24 mouse cellular contexts compared by ENCODE assay signal in the genomic region with DNA sequence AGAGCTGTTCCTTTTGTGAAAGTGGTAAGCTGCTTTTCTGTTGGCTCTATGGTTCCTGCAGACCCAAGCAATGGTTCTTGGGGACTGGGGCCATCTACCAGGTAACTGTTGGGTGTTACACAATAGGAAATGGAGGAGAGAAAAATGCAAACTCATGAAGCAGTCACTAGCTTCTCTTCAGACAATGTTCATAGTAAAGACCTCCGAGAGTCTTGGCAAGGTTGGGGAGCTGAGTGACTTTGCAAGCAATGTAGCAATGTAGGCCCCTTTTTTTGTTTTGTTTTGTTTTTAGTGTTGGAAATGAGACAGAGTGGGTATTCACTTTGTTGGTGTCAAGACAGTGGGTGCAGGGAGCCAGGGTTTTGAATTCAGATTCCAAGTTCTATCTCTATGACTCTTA.
DNase-seq lines count a peak whose midpoint lies in the region; ATAC-seq and TF ChIP-seq lines count a peak whose summit lies in the region.
"Had no signal": no experiment of that assay in that cellular context is flagged by ENCODE, and none has a peak within 500 bp of the region (broad histone marks: within the 10 kb centered on the region; RNA-seq: fewer than 3 reads in every experiment).

No protein-coding gene starts in this region.

- H3K4me3 ChIP-seq in embryonic facial prominence, embryonic 13.5 days: no peak overlapping the region
- H3K4me3 ChIP-seq in embryonic facial prominence, embryonic 10.5 days: no peak overlapping the region
- no peak overlapping the region for H3K4me3 ChIP-seq in heart, embryonic 13.5 days
- no peak overlapping the region for H3K4me3 ChIP-seq in stomach, postnatal 0 days (ENCODE audit: low read depth, low read length)
- no peak overlapping the region for H3K4me3 ChIP-seq in kidney, embryonic 14.5 days (ENCODE audit: low read length)
- H3K4me3 ChIP-seq: embryonic facial prominence, embryonic 12.5 days; forebrain, embryonic 10.5 days; forebrain, embryonic 13.5 days; heart, embryonic 12.5 days; hindbrain, embryonic 10.5 days; hindbrain, embryonic 13.5 days; intestine, embryonic 15.5 days had no signal

- H3K4me1 ChIP-seq in embryonic facial prominence, embryonic 13.5 days: peaks cover 50% of the 10 kb centered on the region
- peaks cover 48% of the 10 kb centered on the region for H3K4me1 ChIP-seq in embryonic facial prominence, embryonic 10.5 days
- peaks cover 86% of the 10 kb centered on the region for H3K4me1 ChIP-seq in heart, embryonic 13.5 days
- peaks cover 5% of the 10 kb centered on the region; the same call in 1 of the 2 replicates for H3K4me1 ChIP-seq in stomach, postnatal 0 days (replicated peaks; ENCODE audit: control insufficient read depth, insufficient read depth)
- peaks cover 37% of the 10 kb centered on the region for H3K4me1 ChIP-seq in kidney, embryonic 14.5 days (ENCODE audit: control insufficient read depth, insufficient read depth, low read length)

- no peak for TF ChIP-seq CTCF in stomach, postnatal 0 days (IDR thresholded peaks at IDR 0.05; ENCODE audit: low read depth)

- H3K27ac ChIP-seq in embryonic facial prominence, embryonic 13.5 days: peak overlapping the region; percentile 22; the same call in 1 of the 2 replicates
- no peak overlapping the region for H3K27ac ChIP-seq in embryonic facial prominence, embryonic 10.5 days (replicated peaks)
- H3K27ac ChIP-seq in heart, embryonic 13.5 days (replicated peaks): peak overlapping the region; percentile 3; the same call in 1 of the 2 replicates
- peak overlapping the region; percentile 77; the same call in 1 of the 2 replicates for H3K27ac ChIP-seq in stomach, postnatal 0 days (replicated peaks)
- H3K27ac ChIP-seq in kidney, embryonic 14.5 days (ENCODE audit: low read depth, low read length): no peak overlapping the region
- H3K27ac ChIP-seq: embryonic facial prominence, embryonic 12.5 days; forebrain, embryonic 10.5 days; forebrain, embryonic 13.5 days; hindbrain, embryonic 10.5 days; hindbrain, embryonic 13.5 days; intestine, embryonic 15.5 days had no signal

- no peak for ATAC-seq in embryonic facial prominence, embryonic 13.5 days (ENCODE audit: insufficient number of reproducible peaks, insufficient read depth, low FRiP score, low TSS enrichment, low read depth)
- ATAC-seq in heart, embryonic 13.5 days (ENCODE audit: extremely low read depth, insufficient number of reproducible peaks, low FRiP score, low TSS enrichment): no peak
- ATAC-seq in stomach, postnatal 0 days (ENCODE audit: low FRiP score, low TSS enrichment): no peak
- no peak for ATAC-seq in kidney, embryonic 14.5 days (ENCODE audit: low FRiP score, low TSS enrichment)
- ATAC-seq: activated CD4-positive, CD25-positive, alpha-beta regulatory T cell, adult 4 months; forebrain, embryonic 13.5 days; forebrain, embryonic 16.5 days; hindbrain, embryonic 16.5 days; intestine, embryonic 15.5 days had no signal

- 94% methylated on average over 1 of the region's 1 CpGs for WGBS in embryonic facial prominence, embryonic 13.5 days
- 98% methylated on average over 1 of the region's 1 CpGs for WGBS in embryonic facial prominence, embryonic 10.5 days
- 89% methylated on average over 1 of the region's 1 CpGs for WGBS in heart, embryonic 13.5 days
- WGBS in stomach, postnatal 0 days: 77% methylated on average over 1 of the region's 1 CpGs
- 81% methylated on average over 1 of the region's 1 CpGs for WGBS in kidney, embryonic 14.5 days

- H3K27me3 ChIP-seq in embryonic facial prominence, embryonic 13.5 days: no peaks in the 10 kb centered on the region
- H3K27me3 ChIP-seq in embryonic facial prominence, embryonic 10.5 days (replicated peaks; ENCODE audit: low read depth, poor library complexity, severe bottlenecking): no peaks in the 10 kb centered on the region
- no peaks in the 10 kb centered on the region for H3K27me3 ChIP-seq in heart, embryonic 13.5 days (replicated peaks)
- no peaks in the 10 kb centered on the region for H3K27me3 ChIP-seq in stomach, postnatal 0 days (ENCODE audit: control insufficient read depth, insufficient read depth, low read length)
- H3K27me3 ChIP-seq in kidney, embryonic 14.5 days (ENCODE audit: control insufficient read depth, insufficient read depth, low read length): no peaks in the 10 kb centered on the region
- H3K27me3 ChIP-seq: embryonic facial prominence, embryonic 12.5 days; forebrain, embryonic 13.5 days; heart, embryonic 12.5 days; hindbrain, embryonic 13.5 days; intestine, embryonic 15.5 days had no signal

- TF ChIP-seq EP300 in stomach, postnatal 0 days (optimal IDR thresholded peaks at IDR 0.05): no peak

- DNase-seq in embryonic facial prominence, embryonic 10.5 days (ENCODE audit: low spot score): no peak
- no peak for DNase-seq in heart, postnatal 4 days
- DNase-seq in stomach, postnatal 0 days (ENCODE audit: low spot score): no peak
- DNase-seq: adrenal gland, adult 8-10 months; adrenal gland, postnatal 25 days; cerebellum, adult 18-20 months; cerebellum, adult 9-10 months; cerebellum, postnatal 14 days; gastrocnemius, postnatal 36 days; heart, postnatal 14 days; kidney, adult 11 months had no signal

- no peaks in the 10 kb centered on the region for H3K36me3 ChIP-seq in embryonic facial prominence, embryonic 13.5 days
- peaks cover 9% of the 10 kb centered on the region for H3K36me3 ChIP-seq in embryonic facial prominence, embryonic 10.5 days (replicated peaks)
- H3K36me3 ChIP-seq in heart, embryonic 13.5 days: no peaks in the 10 kb centered on the region
- H3K36me3 ChIP-seq in stomach, postnatal 0 days (ENCODE audit: control insufficient read depth, insufficient read depth, low read length): no peaks in the 10 kb centered on the region
- peaks cover 7% of the 10 kb centered on the region; the same call in 1 of the 2 replicates for H3K36me3 ChIP-seq in kidney, embryonic 14.5 days (ENCODE audit: control insufficient read depth, insufficient read depth, low read length)
- H3K36me3 ChIP-seq: embryonic facial prominence, embryonic 12.5 days; hindbrain, embryonic 13.5 days; intestine, embryonic 15.5 days had no signal

- H3K9ac ChIP-seq in embryonic facial prominence, embryonic 13.5 days: no peak overlapping the region
- H3K9ac ChIP-seq in heart, embryonic 13.5 days: no peak overlapping the region
- no peak overlapping the region for H3K9ac ChIP-seq in stomach, postnatal 0 days (ENCODE audit: low read length)
- H3K9ac ChIP-seq in kidney, embryonic 14.5 days (ENCODE audit: low read depth, low read length): no peak overlapping the region
- H3K9ac ChIP-seq: embryonic facial prominence, embryonic 12.5 days; forebrain, embryonic 13.5 days; heart, embryonic 12.5 days; hindbrain, embryonic 13.5 days; intestine, embryonic 15.5 days had no signal

- no peak overlapping the region for H3K4me2 ChIP-seq in embryonic facial prominence, embryonic 13.5 days
- no peak overlapping the region for H3K4me2 ChIP-seq in heart, embryonic 13.5 days
- H3K4me2 ChIP-seq in stomach, postnatal 0 days (replicated peaks; ENCODE audit: low read depth): no peak overlapping the region
- H3K4me2 ChIP-seq in kidney, embryonic 14.5 days (replicated peaks; ENCODE audit: low read depth, low read length): no peak overlapping the region
- H3K4me2 ChIP-seq: embryonic facial prominence, embryonic 12.5 days; forebrain, embryonic 13.5 days; heart, embryonic 12.5 days; hindbrain, embryonic 13.5 days; intestine, embryonic 15.5 days had no signal

- H3K9me3 ChIP-seq in embryonic facial prominence, embryonic 13.5 days: no peaks in the 10 kb centered on the region
- H3K9me3 ChIP-seq in embryonic facial prominence, embryonic 10.5 days: no peaks in the 10 kb centered on the region
- no peaks in the 10 kb centered on the region for H3K9me3 ChIP-seq in heart, embryonic 13.5 days
- H3K9me3 ChIP-seq in stomach, postnatal 0 days (ENCODE audit: control insufficient read depth, low read length): no peaks in the 10 kb centered on the region
- H3K9me3 ChIP-seq in kidney, embryonic 14.5 days (ENCODE audit: control insufficient read depth, low read length): no peaks in the 10 kb centered on the region
- H3K9me3 ChIP-seq: embryonic facial prominence, embryonic 12.5 days; forebrain, embryonic 10.5 days; forebrain, embryonic 13.5 days; heart, embryonic 12.5 days; hindbrain, embryonic 10.5 days; hindbrain, embryonic 13.5 days; intestine, embryonic 15.5 days had no signal

Comparison
In these comparisons a context has a peak if more than half of its experiments do, and no peak if none do; other contexts are left out.
1. H3K27ac ChIP-seq: peak in embryonic facial prominence, embryonic 13.5 days (single experiment), heart, embryonic 13.5 days (single experiment) and stomach, postnatal 0 days (single experiment); none in embryonic facial prominence, embryonic 10.5 days (single experiment) and kidney, embryonic 14.5 days (single experiment).